Mouse (Mus musculus) G1E (cell line): ENCODE measurements around the gene Plcb2.

ENCODE experiments used
- CTCF ChIP-seq: IDR thresholded peaks from 2 replicates; pipeline ENCODE4 v1.5.1; 2012; ENCODE audit warnings: low read depth, low read length, inconsistent platforms, mixed read lengths
- GATA1 ChIP-seq: IDR thresholded peaks from 2 replicates; pipeline ENCODE4 v1.6.1; 2012; ENCODE audit warnings: borderline replicate concordance, low read length, inconsistent platforms, mixed read lengths
- GATA2 ChIP-seq: IDR thresholded peaks from 2 replicates; pipeline ENCODE4 v1.6.1; 2012; ENCODE audit warnings: low read depth, low read length, inconsistent platforms, borderline replicate concordance
- POLR2AphosphoS5 ChIP-seq: IDR thresholded peaks from 2 replicates; pipeline ENCODE4 v1.6.1; 2012; ENCODE audit warnings: low read depth, low read length, inconsistent platforms; ENCODE audit not compliant: insufficient replicate concordance
- TAL1 ChIP-seq: conservative IDR thresholded peaks from 2 replicates; pipeline ENCODE4 v1.6.1; 2012; ENCODE audit warnings: low read depth, low read length, inconsistent platforms, mixed read lengths

GRCm38 (mm10) chr2:118663804-118664766 is 64.2 kb downstream of the Plcb2 start:
- TF ChIP-seq GATA1: no peak
- TF ChIP-seq CTCF: no peak
- TF ChIP-seq POLR2AphosphoS5: no peak
- TF ChIP-seq TAL1: no peak
- TF ChIP-seq GATA2: no peak
